Mouse (Mus musculus) bone marrow, adult 2 months (tissue): Measurements from ENCODE around the gene Cfap36.

Experiments
- CTCF ChIP-seq: fragments of 200-500 bp; IDR thresholded peaks from 2 replicates; pipeline ENCODE4 v1.5.1; 2011; ENCODE audit warnings: low read length, control low read depth; ENCODE audit not compliant: control insufficient read depth, insufficient read depth
- POLR2A ChIP-seq: fragments of 200-500 bp; IDR thresholded peaks from 2 replicates; pipeline ENCODE4 v1.6.1; 2011; ENCODE audit warnings: low read depth, mild to moderate bottlenecking, control low read depth, low read length, borderline replicate concordance; ENCODE audit not compliant: control insufficient read depth

- TF ChIP-seq CTCF (no peak), POLR2A (no peak)
Observed at GRCm38 (mm10) chr11:29203653-29204052, 43.6 kb downstream of the Cfap36 start.
